Mouse (Mus musculus) midbrain, embryonic 14.5 days (tissue): ENCODE data around the gene Bglap3. TPM values are rescaled to one million over a fixed set of nuclear protein-coding genes. Genes with fewer than 3 reads are reported as not detected.

Experiments used
- ATAC-seq: fragments of 200-750 bp; cut with Nextera tagmentation; 2 replicates; pipeline ENCODE4 v1.8.0; 2017; ENCODE audit warnings: moderate number of reproducible peaks, moderate library complexity; ENCODE audit not compliant: low FRiP score, low TSS enrichment
- DNase-seq: peaks from one replicate; pipeline ENCODE4 v3.0.0-alpha.2; 2015
- H3K27ac ChIP-seq: fragments of 300-500 bp; sonication (generic); replicated peaks from 2 replicates; pipeline ENCODE4 v1.5.1; 2014; ENCODE audit warnings: mild to moderate bottlenecking, low read depth, low read length, moderate library complexity
- H3K27me3 ChIP-seq: fragments of 300-500 bp; sonication (generic); 2 replicates; pipeline ENCODE4 v1.6.1; 2014; ENCODE audit warnings: low read length, control low read depth, mixed read lengths; ENCODE audit not compliant: control insufficient read depth, insufficient read depth
- H3K36me3 ChIP-seq: fragments of 300-500 bp; sonication (generic); 2 replicates; pipeline ENCODE4 v1.6.1; 2014; ENCODE audit warnings: low read length, control low read depth; ENCODE audit not compliant: control insufficient read depth, insufficient read depth
- H3K4me1 ChIP-seq: fragments of 300-500 bp; sonication (generic); 2 replicates; pipeline ENCODE4 v1.6.1; 2014; ENCODE audit warnings: mild to moderate bottlenecking, antibody characterized with exemption, low read length, control low read depth; ENCODE audit not compliant: control insufficient read depth, insufficient read depth
- H3K4me2 ChIP-seq: fragments of 300-500 bp; sonication (generic); 2 replicates; pipeline ENCODE4 v1.6.1; 2014; ENCODE audit warnings: mild to moderate bottlenecking, low read length, moderate library complexity
- H3K4me3 ChIP-seq: fragments of 300-500 bp; sonication (generic); replicated peaks from 2 replicates; pipeline ENCODE4 v1.5.1; 2014; ENCODE audit warnings: low read depth, low read length
- H3K9ac ChIP-seq: fragments of 300-500 bp; sonication (generic); replicated peaks from 2 replicates; pipeline ENCODE4 v1.6.1; 2014; ENCODE audit warnings: mild to moderate bottlenecking, low read length, moderate library complexity
- H3K9me3 ChIP-seq: fragments of 300-500 bp; sonication (generic); 2 replicates; pipeline ENCODE4 v1.6.1; 2016; ENCODE audit warnings: low read length, control low read depth, mixed read lengths; ENCODE audit not compliant: control insufficient read depth
- WGBS: fragments of 180-500 bp; shearing (Covaris S2); extraction: QIAGEN DNeasy Blood & Tissue Kit; methylation state at CpG from one replicate; pipeline ENCODE4 v1.1.7; 2014; 5-methylcytosine and 5-hydroxymethylcytosine counted together
- polyA plus RNA-seq: library from polyadenylated mRNA; unstranded; fragments of >200 nt; fragmentation: Nextera tagmentation; extraction: Ambion mirVana; gene quantifications from 2 replicates; pipeline ENCODE4 v1.2.1, GENCODE M21; 2014

Bglap3 gene
- polyA plus RNA-seq, 1 experiment from 2014 or later: not detected

DNA sequence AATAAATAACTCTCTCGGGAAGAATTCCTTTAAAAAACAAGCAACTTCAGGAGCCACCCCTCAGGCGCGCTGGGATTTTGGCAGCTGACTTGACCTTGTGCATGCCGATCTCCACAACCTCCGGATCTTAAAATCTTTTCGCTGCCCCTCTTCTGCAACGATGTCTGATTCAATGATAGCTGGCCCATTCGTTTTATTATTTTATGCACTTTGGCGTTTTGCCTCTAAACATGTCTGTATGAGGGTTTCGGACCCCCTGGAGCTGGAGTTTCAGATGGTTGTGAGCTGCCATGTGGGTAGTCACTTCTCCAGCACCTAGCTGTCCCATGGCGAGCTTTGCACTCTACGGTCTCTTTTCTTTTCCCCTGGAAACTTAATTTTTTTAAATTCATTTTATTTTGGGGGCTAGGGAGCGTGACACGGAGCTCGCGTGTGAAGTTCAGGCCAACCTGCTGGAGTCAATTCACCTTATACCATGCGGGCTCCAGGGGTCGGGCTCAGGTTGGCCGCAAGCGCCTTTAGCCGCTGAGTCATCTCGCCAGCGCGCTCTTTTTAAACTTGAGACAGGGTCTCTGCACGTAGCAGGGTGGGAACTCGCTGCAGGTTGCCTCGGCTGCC lies 37.0 kb downstream of the Bglap3 start:
- peak; percentile 49; the same call in 1 of the 2 replicates for ATAC-seq

DNA sequence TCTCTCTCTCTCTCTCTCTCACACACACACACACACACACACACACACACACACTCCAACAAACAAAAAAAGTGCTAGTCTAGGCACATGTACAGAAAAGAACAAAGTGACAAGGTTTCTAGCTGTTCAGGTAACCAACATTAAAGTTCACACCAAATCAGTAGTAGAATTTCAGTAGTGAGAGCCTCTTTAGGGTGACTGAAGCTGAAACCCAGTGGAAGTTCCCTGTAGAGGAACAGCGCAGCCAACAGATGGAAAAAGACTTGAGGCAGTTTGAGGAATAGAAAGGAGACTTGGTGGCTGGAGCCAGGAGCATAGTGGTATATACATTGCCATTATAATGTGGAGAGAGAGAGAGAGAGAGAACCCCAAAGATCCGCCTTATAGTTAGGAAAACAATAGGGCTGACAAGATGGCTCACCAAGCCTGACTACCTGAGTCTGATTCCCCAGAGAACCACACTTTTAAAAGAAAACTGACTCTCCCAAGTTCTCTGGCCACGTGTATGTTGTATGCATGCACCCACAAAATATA lies 37.6 kb downstream of the Bglap3 start:
- Histone ChIP-seq H3K27me3 (no peaks in the 10 kb centered on the region), H3K36me3 (no peaks in the 10 kb centered on the region), H3K4me2 (peak overlapping the region; percentile 78), H3K4me3 (peak overlapping the region; percentile 81), H3K9ac (peak overlapping the region; percentile 92), H3K4me1 (peaks cover 11% of the 10 kb centered on the region), H3K9me3 (no peaks in the 10 kb centered on the region), H3K27ac (no peak overlapping the region)
- ATAC-seq (no peak), DNase-seq (no peak)
- WGBS: 44% methylated on average over 3 of the region's 3 CpGs

More for the DNA sequence above, 37.0 kb downstream of the Bglap3 start:
- peak; percentile 3 for DNase-seq
- WGBS: 2% methylated on average over 27 of the region's 27 CpGs
- H3K36me3 ChIP-seq: no peaks in the 10 kb centered on the region
- H3K4me2 ChIP-seq: peak overlapping the region; percentile 78
- peaks cover 11% of the 10 kb centered on the region for H3K4me1 ChIP-seq
- peak overlapping the region; percentile 94 for H3K27ac ChIP-seq
- H3K27me3 ChIP-seq: no peaks in the 10 kb centered on the region
- H3K9me3 ChIP-seq: no peaks in the 10 kb centered on the region
- peak overlapping the region; percentile 81 for H3K4me3 ChIP-seq
- peak overlapping the region; percentile 92 for H3K9ac ChIP-seq

DNA sequence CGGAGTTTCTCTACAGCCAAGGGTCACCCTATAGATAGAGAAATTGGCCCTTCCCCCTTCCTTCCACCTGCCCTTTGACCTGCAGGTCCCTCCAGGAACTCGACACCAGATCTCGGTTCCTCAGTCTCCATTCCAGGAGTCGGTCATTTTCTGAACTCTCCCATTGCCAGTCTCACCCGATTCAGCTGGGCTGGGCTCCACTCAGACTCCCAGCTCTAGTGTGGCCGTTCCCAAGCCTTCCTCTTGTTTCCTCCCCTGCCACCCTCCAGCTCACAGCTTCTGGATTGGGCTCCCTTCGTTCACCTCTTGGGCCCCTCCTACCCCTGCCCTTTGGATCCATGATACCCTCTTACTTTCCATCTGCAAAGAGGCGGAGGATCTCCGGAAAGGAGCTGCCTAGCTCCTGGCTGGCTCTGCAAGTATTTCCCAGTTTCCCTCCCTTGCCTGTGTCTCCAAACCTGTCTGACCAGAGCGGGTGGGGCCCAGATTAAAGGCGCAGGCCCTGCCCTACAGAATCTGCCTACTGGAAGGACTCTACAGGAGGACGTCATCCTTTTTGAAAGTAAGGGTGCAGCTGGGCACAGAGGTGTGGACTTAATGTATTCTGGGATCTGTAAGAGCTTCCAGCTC lies 38.4 kb downstream of the Bglap3 start:
- no peak overlapping the region for H3K9ac ChIP-seq
- H3K27me3 ChIP-seq: no peaks in the 10 kb centered on the region
- H3K36me3 ChIP-seq: peaks cover 6% of the 10 kb centered on the region; the same call in 1 of the 2 replicates
- H3K27ac ChIP-seq: no peak overlapping the region
- ATAC-seq: no peak
- H3K9me3 ChIP-seq: no peaks in the 10 kb centered on the region
- DNase-seq: no peak
- H3K4me3 ChIP-seq: no peak overlapping the region
- 65% methylated on average over 12 of the region's 12 CpGs for WGBS
- no peak overlapping the region for H3K4me2 ChIP-seq
- peaks cover 11% of the 10 kb centered on the region for H3K4me1 ChIP-seq

DNA sequence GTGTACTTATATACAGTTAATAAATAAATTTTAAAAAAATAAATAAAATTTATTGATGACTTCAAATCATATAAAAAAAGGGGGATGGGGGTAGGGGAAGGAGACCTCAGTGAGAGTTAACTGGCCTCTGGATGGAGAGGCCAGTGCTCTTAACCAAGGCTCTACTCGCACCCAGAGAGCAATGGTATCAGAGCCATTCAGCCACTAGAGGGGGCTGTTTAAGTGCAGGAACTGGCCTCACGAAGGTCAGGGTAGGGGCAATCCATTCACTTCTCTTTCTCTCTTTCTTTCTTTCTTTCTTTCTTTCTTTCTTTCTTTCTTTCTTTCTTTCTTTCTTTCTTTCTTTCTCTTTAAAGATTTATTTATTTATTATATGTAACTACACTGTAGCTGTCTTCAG lies 41.3 kb downstream of the Bglap3 start:
- H3K4me2 ChIP-seq: no peak overlapping the region
- H3K27me3 ChIP-seq: no peaks in the 10 kb centered on the region
- no peak overlapping the region for H3K27ac ChIP-seq
- H3K4me1 ChIP-seq: 0 out of 2 replicates have a peak, but pooled peaks cover 5% of the 10 kb centered on the region
- no peak for ATAC-seq
- no peak overlapping the region for H3K4me3 ChIP-seq
- H3K9me3 ChIP-seq: no peaks in the 10 kb centered on the region
- H3K36me3 ChIP-seq: peaks cover 21% of the 10 kb centered on the region; the same call in 1 of the 2 replicates
- 9% methylated on average over 2 of the region's 2 CpGs for WGBS
- DNase-seq: peak; percentile 45
- no peak overlapping the region for H3K9ac ChIP-seq

DNA sequence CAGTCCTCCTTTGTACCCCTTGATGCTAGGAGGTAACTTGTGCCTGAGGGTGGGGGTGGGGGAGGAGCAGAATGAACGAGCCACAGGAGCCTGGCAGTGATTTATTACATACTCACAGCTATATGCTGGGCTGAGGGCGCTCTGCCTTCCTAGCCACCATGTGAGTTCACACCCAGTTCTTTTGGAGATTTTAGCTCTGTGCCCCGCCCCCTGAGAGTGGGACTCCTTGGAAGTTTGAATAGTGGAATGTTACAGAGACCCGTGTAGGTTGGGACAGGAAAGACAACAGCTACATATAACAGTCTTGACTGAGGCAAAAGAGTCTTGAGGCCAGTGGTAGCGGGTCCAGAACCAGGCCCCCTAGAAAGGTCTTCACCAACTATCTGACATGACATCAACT lies 43.6 kb downstream of the Bglap3 start:
- ATAC-seq (no peak), DNase-seq (no peak)
- peaks cover 21% of the 10 kb centered on the region; the same call in 1 of the 2 replicates for H3K36me3 ChIP-seq
- 87% methylated on average over 5 of the region's 5 CpGs for WGBS
- H3K4me3 ChIP-seq: no peak overlapping the region
- H3K4me1 ChIP-seq: peaks cover 12% of the 10 kb centered on the region
- no peak overlapping the region for H3K9ac ChIP-seq
- no peak overlapping the region for H3K4me2 ChIP-seq
- no peak overlapping the region for H3K27ac ChIP-seq
- no peaks in the 10 kb centered on the region for H3K9me3 ChIP-seq
- no peaks in the 10 kb centered on the region for H3K27me3 ChIP-seq

DNA sequence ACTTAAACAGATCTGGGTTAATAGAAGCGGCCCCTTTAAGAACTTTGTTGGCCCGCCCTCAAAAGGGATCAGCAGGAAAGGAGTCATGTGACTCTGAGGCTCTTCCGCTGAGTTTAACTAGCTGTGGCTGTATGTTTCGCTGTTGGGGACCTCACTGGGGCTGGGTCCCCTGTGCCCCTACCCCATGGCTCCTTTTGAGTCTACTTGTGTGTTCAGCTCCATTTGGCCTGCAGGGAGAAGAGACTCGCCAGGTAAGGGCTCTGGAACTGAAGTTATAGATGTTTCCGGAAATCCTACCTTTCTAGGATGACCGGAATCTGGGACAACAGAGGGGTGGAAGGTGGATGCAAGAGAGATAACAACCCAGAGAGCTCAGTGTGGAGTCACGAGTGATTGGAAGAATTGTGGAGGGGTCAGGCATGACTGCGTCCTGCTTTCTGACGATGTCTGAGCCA lies 47.6 kb downstream of the Bglap3 start, which contains the start of gene Glmp:
Gene Glmp, plus strand, starts transcription at position 73 of the 455 bp plus-strand sequence.
- peak; percentile 85 for DNase-seq
- H3K4me3 ChIP-seq: peak within 1 kb of the TSS; percentile 65
- 2% methylated on average over 10 of the region's 10 CpGs for WGBS
- peak within 1 kb of the TSS; percentile 71 for H3K9ac ChIP-seq
- H3K27ac ChIP-seq: peak within 1 kb of the TSS; percentile 45; the same call in 1 of the 2 replicates
- H3K27me3 ChIP-seq: no peaks in the 10 kb centered on the region
- H3K4me1 ChIP-seq: peaks cover 12% of the 10 kb centered on the region
- peak within 1 kb of the TSS; percentile 70 for H3K4me2 ChIP-seq
- H3K9me3 ChIP-seq: no peaks in the 10 kb centered on the region
- H3K36me3 ChIP-seq: peaks cover 54% of the 10 kb centered on the region
- ATAC-seq: peak; percentile 72

Other genes starting within 250 kb of the Bglap3 start
- 22.3 and 23.7 TPM in 2 replicates for gene Mef2d, start 230.4 kb downstream of the Bglap3 start, polyA plus RNA-seq
- 0.21 and 0.22 TPM in 2 replicates for gene Rhbg, start 118.0 kb downstream of the Bglap3 start, polyA plus RNA-seq
- not detected in 2 replicates for gene Gm38392, start 85.5 kb downstream of the Bglap3 start, polyA plus RNA-seq
- 8.0 and 8.1 TPM in 2 replicates for gene Tsacc, start 75.7 kb downstream of the Bglap3 start, polyA plus RNA-seq
- gene Cct3, start 75.6 kb downstream of the Bglap3 start, polyA plus RNA-seq: 444 and 493 TPM in 2 replicates
- gene Glmp, start 47.7 kb downstream of the Bglap3 start, polyA plus RNA-seq: 56.6 and 64.3 TPM in 2 replicates
- gene Tmem79, start 36.6 kb downstream of the Bglap3 start, polyA plus RNA-seq: 1.2 and 1.7 TPM in 2 replicates
- 50.9 and 57.0 TPM in 2 replicates for gene Smg5, start 36.5 kb downstream of the Bglap3 start, polyA plus RNA-seq
- 0.63 and 1.6 TPM in 2 replicates for gene Paqr6, start 8.2 kb downstream of the Bglap3 start, polyA plus RNA-seq
- not detected in 2 replicates for gene Bglap2, start 6.0 kb upstream of the Bglap3 start, polyA plus RNA-seq
- gene Bglap, start 11.7 kb upstream of the Bglap3 start, polyA plus RNA-seq: 0.66 TPM in 1 of 2 replicates, not detected in the other
- 24.9 and 28.3 TPM in 2 replicates for gene Pmf1, start 37.6 kb upstream of the Bglap3 start, polyA plus RNA-seq
- 34.1 and 38.0 TPM in 2 replicates for gene Slc25a44, start 52.4 kb upstream of the Bglap3 start, polyA plus RNA-seq
- 28.8 and 32.1 TPM in 2 replicates for gene Sema4a, start 88.4 kb upstream of the Bglap3 start, polyA plus RNA-seq
- gene Lmna, start 137.2 kb upstream of the Bglap3 start, polyA plus RNA-seq: 31.0 and 34.3 TPM in 2 replicates
- 50.8 and 51.8 TPM in 2 replicates for gene Mex3a, start 159.7 kb upstream of the Bglap3 start, polyA plus RNA-seq
- gene Rab25, start 175.6 kb upstream of the Bglap3 start, polyA plus RNA-seq: not detected in 2 replicates
- 93.4 and 154 TPM in 2 replicates for gene Lamtor2, start 180.3 kb upstream of the Bglap3 start, polyA plus RNA-seq
- gene Ubqln4, start 181.0 kb upstream of the Bglap3 start, polyA plus RNA-seq: 42.4 and 47.8 TPM in 2 replicates
- gene Ssr2, start 203.1 kb upstream of the Bglap3 start, polyA plus RNA-seq: 110 and 114 TPM in 2 replicates
- gene Arhgef2, start 233.2 kb upstream of the Bglap3 start, polyA plus RNA-seq: 122 and 134 TPM in 2 replicates